Mouse (Mus musculus) lung, adult 2 months (tissue): ENCODE results near the gene Wdr26. TPM values are rescaled to one million over a fixed set of nuclear protein-coding genes. Genes with fewer than 3 reads are reported as not detected.

Experiments used
- DNase-seq: peaks from one replicate; pipeline ENCODE4 v3.0.0; 2022
- H3K4me1 ChIP-seq: fragments of 200-500 bp; 2 replicates; pipeline ENCODE4 v1.6.1; 2011; ENCODE audit warnings: low read length; ENCODE audit not compliant: control insufficient read depth, insufficient read depth
- H3K4me3 ChIP-seq: fragments of 200-500 bp; replicated peaks from 2 replicates; pipeline ENCODE3; 2011; ENCODE audit warnings: low read depth, mild to moderate bottlenecking, control low read depth, low read length; ENCODE audit errors: extremely low read depth
- CTCF ChIP-seq: fragments of 200-500 bp; IDR thresholded peaks from 2 replicates; pipeline ENCODE4 v1.5.1; 2011; ENCODE audit warnings: mild to moderate bottlenecking, low read length, control low read depth; ENCODE audit not compliant: insufficient read depth
- POLR2A ChIP-seq: fragments of 200-500 bp; IDR thresholded peaks from 2 replicates; pipeline ENCODE4 v1.6.1; 2011; ENCODE audit warnings: low read depth, mild to moderate bottlenecking, control low read depth, low read length, borderline replicate concordance; ENCODE audit errors: extremely low read depth
- WGBS: fragments of 180-500 bp; shearing (Covaris S2); methylation state at CpG from one replicate; pipeline ENCODE4 v1.1.7; 2018; 5-methylcytosine and 5-hydroxymethylcytosine counted together
- polyA plus RNA-seq: library from polyadenylated mRNA; depleted of rRNA; stranded (reverse); fragments of >200 nt; gene quantifications from 2 replicates; pipeline ENCODE4 v1.2.3, GENCODE M21; 2012; rRNA removed

Wdr26 gene
- polyA plus RNA-seq: 35.9 and 43.9 TPM in 2 replicates

DNA sequence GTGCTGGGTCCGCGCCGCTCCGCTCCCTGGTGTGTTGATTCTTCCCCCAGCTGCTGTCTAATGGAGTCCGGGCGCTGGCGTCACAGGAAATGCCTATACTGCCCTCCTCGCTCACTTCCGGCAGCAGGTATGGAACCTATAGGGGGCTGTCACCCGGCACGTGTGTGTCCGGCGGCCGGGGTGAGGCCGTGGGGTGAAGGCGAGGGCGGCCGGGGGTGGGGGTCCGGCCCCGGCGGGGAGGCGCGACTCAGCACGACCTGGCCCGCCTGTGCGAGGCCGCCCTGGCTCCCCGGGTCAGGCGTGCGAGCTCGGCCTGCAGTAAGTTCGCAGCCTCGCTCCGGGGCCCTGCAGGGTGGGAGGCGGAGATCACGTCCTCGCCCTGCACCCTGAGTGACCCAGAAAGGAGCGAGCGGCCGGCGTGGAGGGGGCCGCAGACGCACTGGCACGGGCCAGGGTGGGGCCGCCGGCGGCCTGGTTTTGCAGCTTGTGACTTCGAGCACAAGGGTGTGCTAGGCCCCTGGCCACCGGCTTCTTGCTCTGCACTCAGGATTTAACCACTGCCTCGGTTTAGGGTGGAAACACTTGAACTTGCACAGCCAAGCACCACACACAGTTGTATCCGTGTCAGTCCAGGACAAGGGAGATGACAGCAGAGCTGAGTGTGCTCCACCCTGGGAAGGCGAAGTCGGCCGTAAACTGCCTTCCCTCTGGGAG lies at the start of gene Wdr26:
Wdr26 (minus strand) TSS at position 82 of the 714 bp plus-strand sequence.
- H3K4me3 ChIP-seq: peak within 1 kb of the TSS; percentile 99
- 1% methylated on average over 53 of the region's 54 CpGs for WGBS
- peaks cover 16% of the 10 kb centered on the region for H3K4me1 ChIP-seq
- TF ChIP-seq CTCF: no peak
- TF ChIP-seq POLR2A: peak; percentile 72; the same call in 1 of the 2 replicates
- peak; percentile 80 for DNase-seq

DNA sequence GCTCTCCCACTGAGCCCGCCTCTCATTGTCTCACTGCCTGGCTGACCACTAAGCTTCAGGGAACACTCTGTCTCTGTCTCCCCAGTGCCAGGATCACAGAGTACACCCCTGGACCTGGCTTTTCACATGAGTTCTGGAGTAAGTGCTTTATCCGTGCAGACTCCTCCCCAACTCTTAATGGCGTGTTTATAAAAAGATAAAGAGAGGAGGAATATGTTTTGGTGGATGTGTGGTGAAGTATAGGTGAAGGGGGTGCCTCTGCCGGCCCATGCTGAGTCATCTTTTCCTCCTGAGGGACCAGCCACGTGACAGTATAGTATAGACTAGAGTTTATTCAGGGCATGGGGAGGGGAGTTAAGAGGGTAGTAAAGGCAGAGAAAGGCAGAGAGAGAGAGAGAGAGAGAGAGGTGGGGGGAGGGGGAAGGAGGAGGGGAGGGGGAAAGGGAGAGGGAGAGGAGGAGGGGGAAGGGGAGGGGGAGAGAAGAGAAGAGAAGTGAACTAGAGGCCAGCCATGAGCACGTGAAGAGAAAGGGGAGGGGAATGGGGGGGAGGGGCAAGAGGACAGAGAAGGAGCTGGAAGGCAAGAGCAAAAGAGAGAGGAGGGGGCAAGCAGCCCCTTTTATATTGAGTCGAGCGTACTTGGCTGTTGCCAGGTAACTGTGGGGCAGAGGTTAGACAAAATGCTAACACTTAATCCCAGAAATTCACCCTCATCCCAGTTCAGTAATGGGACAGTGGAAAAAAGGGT lies 49.3 kb upstream of the Wdr26 start:
- no peak overlapping the region for H3K4me3 ChIP-seq
- DNase-seq: no peak
- TF ChIP-seq POLR2A (no peak), CTCF (no peak)
- 30% methylated on average over 8 of the region's 8 CpGs for WGBS
- peaks cover 3% of the 10 kb centered on the region for H3K4me1 ChIP-seq

- no peak for DNase-seq
- TF ChIP-seq POLR2A (no peak), CTCF (no peak)
- Histone ChIP-seq H3K4me3 (no peak overlapping the region), H3K4me1 (peaks cover 9% of the 10 kb centered on the region)
- 84% methylated on average over 10 of the region's 10 CpGs for WGBS
Measured at GRCm38 (mm10) chr1:181260422-181260821, 48.6 kb upstream of the Wdr26 start.

DNA sequence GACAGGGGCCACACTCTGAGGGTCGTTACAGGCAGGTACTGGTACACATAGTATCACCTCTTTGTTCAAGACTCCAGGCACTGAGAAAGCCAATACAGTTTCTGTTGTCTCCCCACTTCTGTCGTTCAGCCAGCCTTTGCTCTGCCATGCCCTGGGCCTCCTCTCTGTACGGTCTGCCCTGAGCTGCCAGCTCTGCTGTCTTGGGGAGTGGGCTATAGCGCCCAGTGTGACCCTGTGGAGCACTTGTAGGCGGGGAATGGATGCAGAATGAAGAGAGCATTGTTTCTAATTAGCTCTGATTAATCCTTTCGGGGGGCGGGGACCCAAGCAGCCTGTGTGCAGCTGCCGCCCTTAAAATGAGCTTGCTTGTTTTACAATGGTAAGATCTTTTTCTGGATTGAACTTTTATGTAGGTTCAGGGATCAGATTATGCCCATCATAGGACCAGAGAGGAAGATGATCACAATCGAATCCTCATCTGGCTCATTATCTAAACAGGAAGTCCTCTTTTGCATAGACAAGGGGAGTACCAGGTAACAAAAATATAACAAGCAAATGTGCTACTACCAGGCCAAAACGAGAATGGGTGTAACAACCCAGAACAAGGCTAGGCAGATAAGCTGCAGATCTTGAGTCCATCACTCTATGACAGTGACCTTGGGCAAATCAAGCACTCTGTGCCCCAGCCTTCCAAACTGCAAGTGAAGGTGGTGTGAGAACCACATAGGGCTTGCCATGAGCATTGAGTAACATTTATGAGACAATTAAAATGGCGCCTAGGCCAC lies 48.0 kb upstream of the Wdr26 start:
- TF ChIP-seq CTCF (no peak), POLR2A (no peak)
- Histone ChIP-seq H3K4me3 (no peak overlapping the region), H3K4me1 (peaks cover 9% of the 10 kb centered on the region)
- 72% methylated on average over 11 of the region's 11 CpGs for WGBS
- DNase-seq: no peak

DNA sequence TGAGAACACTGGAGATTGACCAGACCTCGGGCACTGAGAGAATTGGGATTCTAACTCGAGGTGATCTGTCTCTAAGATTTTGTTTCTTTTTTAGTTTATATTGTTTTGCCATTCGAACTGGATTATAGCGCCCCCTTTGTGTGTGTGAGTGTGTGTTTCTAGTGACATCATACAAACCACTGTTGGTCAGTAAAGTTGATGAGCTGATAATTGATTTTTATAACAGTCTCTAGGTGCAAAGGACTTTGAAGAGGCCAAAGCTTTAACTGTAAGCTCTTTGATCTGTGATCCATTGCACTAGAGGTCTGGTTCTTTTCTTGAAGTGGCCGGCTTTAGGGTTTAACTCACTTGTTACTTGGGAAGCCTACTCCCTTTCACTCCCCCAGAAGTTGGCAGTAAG lies 47.3 kb upstream of the Wdr26 start:
- 72% methylated on average over 5 of the region's 5 CpGs for WGBS
- TF ChIP-seq CTCF (no peak), POLR2A (no peak)
- Histone ChIP-seq H3K4me1 (peaks cover 9% of the 10 kb centered on the region), H3K4me3 (no peak overlapping the region)
- DNase-seq: no peak

- WGBS: 72% methylated on average over 5 of the region's 5 CpGs
- no peak for TF ChIP-seq POLR2A
- H3K4me3 ChIP-seq: no peak overlapping the region
- H3K4me1 ChIP-seq: peaks cover 9% of the 10 kb centered on the region
- no peak for DNase-seq
Measured at GRCm38 (mm10) chr1:181258616-181259015, 46.8 kb upstream of the Wdr26 start.

DNA sequence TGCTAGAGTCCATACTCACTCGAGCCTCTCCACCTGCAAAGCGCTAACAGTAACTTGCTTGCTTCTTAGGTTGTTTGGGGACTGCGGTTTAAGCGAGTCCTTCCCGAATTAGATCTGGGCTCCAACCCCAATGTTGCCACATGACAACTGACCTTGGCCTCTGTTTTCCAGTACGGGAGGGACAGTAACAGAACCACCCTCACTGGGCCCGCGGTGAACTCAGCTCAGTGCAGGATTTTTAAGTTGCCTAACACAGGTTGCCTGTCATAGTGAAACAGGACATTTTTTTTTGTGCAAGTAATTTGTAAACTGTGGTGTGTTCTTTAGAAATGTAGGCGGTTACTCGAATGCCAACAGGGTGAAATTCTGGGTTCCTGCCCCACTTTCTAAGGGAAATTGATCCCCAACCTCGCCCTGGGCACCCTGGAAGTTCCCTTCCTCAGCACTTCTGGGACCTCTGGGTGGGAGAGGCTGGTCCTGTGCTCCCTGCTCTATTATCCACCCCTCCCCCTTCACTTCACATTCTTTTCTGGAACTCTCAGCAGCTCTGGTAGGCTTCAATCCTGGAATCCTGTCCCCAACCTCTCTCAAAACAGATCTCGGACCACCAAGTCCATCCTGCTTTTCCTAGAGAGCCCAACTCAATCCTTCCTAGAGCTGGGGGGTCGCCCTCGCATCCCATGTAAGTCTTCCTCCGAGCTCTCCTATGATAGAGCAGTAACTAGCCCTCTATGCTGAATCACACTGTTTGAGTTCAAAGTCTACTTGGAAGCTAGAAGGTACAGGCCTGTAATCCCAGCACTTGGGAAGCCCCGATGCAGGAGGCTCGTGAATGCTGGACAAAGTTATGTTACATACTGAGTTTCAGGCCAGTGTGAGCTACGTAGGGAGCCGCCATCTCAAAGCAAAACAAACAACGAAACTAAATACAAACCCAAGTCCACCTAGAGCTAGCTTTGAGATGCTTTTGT lies 46.1 kb upstream of the Wdr26 start:
- H3K4me1 ChIP-seq: peaks cover 9% of the 10 kb centered on the region
- TF ChIP-seq POLR2A (no peak), CTCF (no peak)
- DNase-seq: peak; percentile 32
- no peak overlapping the region for H3K4me3 ChIP-seq
- 62% methylated on average over 20 of the region's 20 CpGs for WGBS

DNA sequence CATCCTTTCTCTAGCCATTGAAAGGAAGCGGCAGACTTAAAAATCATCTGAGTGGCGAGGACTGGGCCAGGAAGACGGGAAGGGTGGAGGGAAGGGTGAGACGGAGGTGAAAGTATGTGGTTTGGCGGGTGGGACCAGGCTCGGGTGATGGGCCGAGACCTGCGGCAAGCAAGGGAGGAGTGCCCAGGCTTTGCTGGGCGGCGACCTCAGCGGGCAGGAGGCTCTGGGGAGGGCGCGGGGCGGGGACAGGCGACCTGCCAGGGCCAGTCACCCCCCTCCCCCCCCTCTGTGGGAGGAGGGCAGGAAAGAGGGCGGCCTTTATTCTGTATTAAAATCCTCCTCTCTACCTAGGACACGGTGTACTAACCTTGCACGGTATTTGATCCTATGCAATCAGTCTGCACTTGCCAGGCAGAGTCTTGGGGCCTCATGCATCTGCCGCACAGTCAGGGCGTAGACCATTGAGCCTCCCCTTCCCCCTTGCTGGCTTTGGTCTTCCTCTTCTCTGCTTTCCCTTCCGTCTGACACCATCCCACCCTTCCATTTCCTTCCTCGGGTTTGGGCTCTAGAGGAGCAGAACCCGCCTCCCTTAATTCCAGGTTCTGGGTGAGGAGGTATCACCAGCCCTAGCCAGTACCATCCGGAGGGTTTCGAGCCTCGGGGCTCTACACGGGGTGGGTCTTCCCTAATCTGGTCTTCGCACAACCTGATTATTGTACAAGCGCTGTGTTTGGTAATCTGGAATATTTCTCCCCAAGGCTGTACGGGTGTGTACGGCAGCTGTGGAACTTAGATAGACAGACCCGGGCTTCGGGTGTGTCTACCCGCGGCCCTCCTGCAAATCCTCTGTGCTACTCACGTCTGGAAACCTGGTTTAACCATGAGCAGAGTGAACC lies 45.1 kb upstream of the Wdr26 start:
- Histone ChIP-seq H3K4me1 (peaks cover 9% of the 10 kb centered on the region), H3K4me3 (peak overlapping the region; percentile 73)
- DNase-seq: peak; percentile 75
- TF ChIP-seq POLR2A (peak; percentile 51; the same call in 1 of the 2 replicates), CTCF (no peak)
- WGBS: 13% methylated on average over 36 of the region's 36 CpGs
